Mouse (Mus musculus) myocyte (in vitro differentiated cells): ENCODE data around the gene Elavl1.

Source experiments
- CEBPB ChIP-seq: IDR thresholded peaks from 2 replicates; pipeline ENCODE4 v1.6.1; 2011; ENCODE audit warnings: mild to moderate bottlenecking, moderate library complexity; ENCODE audit not compliant: poor library complexity, insufficient read depth, severe bottlenecking
- E2F4 ChIP-seq: IDR thresholded peaks from one replicate; pipeline ENCODE4 v1.6.1; 2011; ENCODE audit warnings: mild to moderate bottlenecking, control low read depth, moderate library complexity; ENCODE audit not compliant: insufficient read depth
- MAX ChIP-seq: IDR thresholded peaks from one replicate; pipeline ENCODE4 v1.6.1; 2011; ENCODE audit warnings: low read depth, mild to moderate bottlenecking, control low read depth
- MYOG ChIP-seq, 3 experiments: IDR thresholded peaks; one replicate each; pipeline ENCODE4 v1.6.1; 2011; ENCODE audit warnings: control low read depth in 2 of 3, low read depth in 2 of 3, mild to moderate bottlenecking in 2 of 3; ENCODE audit not compliant: insufficient read length in 2 of 3, control insufficient read depth in 1 of 3, insufficient read depth in 1 of 3
- POLR2A ChIP-seq: IDR thresholded peaks from one replicate; pipeline ENCODE4 v1.6.1; 2011; ENCODE audit warnings: low read depth, mild to moderate bottlenecking, control low read depth, moderate library complexity; ENCODE audit not compliant: insufficient read length
- POLR2AphosphoS2 ChIP-seq: IDR thresholded peaks from one replicate; pipeline ENCODE4 v1.6.1; 2011; ENCODE audit warnings: low read depth, control low read depth; ENCODE audit not compliant: insufficient read length
- SRF ChIP-seq: IDR thresholded peaks from one replicate; pipeline ENCODE4 v1.6.1; 2011; ENCODE audit warnings: low read depth; ENCODE audit not compliant: control insufficient read depth, insufficient read length
- TCF12 ChIP-seq: IDR thresholded peaks from one replicate; pipeline ENCODE4 v1.6.1; 2011; ENCODE audit warnings: mild to moderate bottlenecking, control low read depth; ENCODE audit not compliant: poor library complexity, insufficient read depth, severe bottlenecking
- USF1 ChIP-seq: IDR thresholded peaks from one replicate; pipeline ENCODE4 v1.6.1; 2011; ENCODE audit warnings: low read depth, mild to moderate bottlenecking, control low read depth, moderate library complexity

- no peak for TF ChIP-seq E2F4
- TF ChIP-seq POLR2AphosphoS2 = no peak
- TF ChIP-seq POLR2A = no peak
- no peak for TF ChIP-seq TCF12
- no peak for TF ChIP-seq USF1
- TF ChIP-seq SRF = no peak
- no peak for TF ChIP-seq MAX
- TF ChIP-seq CEBPB = no peak
- TF ChIP-seq MYOG (IDR thresholded peaks at IDR 0.05; ENCODE audit: control insufficient read depth in 1 of 3, insufficient read depth in 1 of 3, insufficient read length in 2 of 3, low read depth in 2 of 3) = no peak
These were observed 24.1 kb upstream of the Elavl1 start for GRCm38 (mm10) chr8:4349335-4349734.
